Mouse (Mus musculus): ENCODE measurements at regions not wholly inside any gene's neighbourhood (a gene's known extent, or its start where the extent isn't known, plus 50 kb on each side); places are given as distances from the start of the nearest gene placed in this dataset.

- ATAC-seq (ENCODE audit: insufficient number of reproducible peaks, low FRiP score, low TSS enrichment), result no peak
These were observed 91.8 kb downstream of the Slc16a9 start for GRCm38 (mm10) chr10:70336741-70337140.

- ATAC-seq (ENCODE audit: insufficient number of reproducible peaks, low FRiP score, low TSS enrichment), result no peak
These were observed 80.9 kb upstream of the Fam13c start for GRCm38 (mm10) chr10:70359421-70359820.

- no peak for ATAC-seq (ENCODE audit: insufficient number of reproducible peaks, low FRiP score, low TSS enrichment)
These were observed 80.4 kb upstream of the Fam13c start for GRCm38 (mm10) chr10:70359834-70360233.

GRCm38 (mm10) chr10:70363054-70363453 is 77.2 kb upstream of the Fam13c start:
- ATAC-seq (ENCODE audit: insufficient number of reproducible peaks, low FRiP score, low TSS enrichment), result no peak

- ATAC-seq (ENCODE audit: insufficient number of reproducible peaks, low FRiP score, low TSS enrichment), result no peak
These were observed 75.9 kb upstream of the Fam13c start for GRCm38 (mm10) chr10:70364218-70364975.

DNA sequence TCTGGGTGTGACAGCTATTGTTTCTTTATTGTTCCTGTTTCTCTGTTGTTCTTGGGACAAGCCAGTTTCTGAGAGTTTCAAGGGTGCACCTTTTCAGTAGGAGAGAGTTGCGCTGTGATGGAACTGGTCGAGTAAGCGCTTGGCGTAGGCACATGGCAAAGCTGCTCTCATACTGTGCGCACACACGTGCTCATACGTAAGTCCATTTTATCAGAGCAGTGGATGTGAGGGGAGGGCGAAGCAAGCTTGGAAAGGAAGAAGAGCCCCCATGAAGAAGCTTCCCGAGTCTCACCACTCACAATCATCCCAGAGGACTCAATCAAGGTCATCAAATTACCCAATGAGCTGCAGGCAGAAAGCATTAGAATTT is 75.3 kb upstream of the Fam13c start:
- ATAC-seq (ENCODE audit: insufficient number of reproducible peaks, low FRiP score, low TSS enrichment), result no peak

GRCm38 (mm10) chr10:70365504-70365903 is 74.8 kb upstream of the Fam13c start:
- no peak for ATAC-seq (ENCODE audit: insufficient number of reproducible peaks, low FRiP score, low TSS enrichment)

- no peak for ATAC-seq (ENCODE audit: insufficient number of reproducible peaks, low FRiP score, low TSS enrichment)
These were observed 72.4 kb upstream of the Fam13c start for GRCm38 (mm10) chr10:70367866-70368265.

- peak; percentile 66 for ATAC-seq (ENCODE audit: insufficient number of reproducible peaks, low FRiP score, low TSS enrichment)
These were observed 71.6 kb upstream of the Fam13c start for GRCm38 (mm10) chr10:70368685-70369084.

DNA sequence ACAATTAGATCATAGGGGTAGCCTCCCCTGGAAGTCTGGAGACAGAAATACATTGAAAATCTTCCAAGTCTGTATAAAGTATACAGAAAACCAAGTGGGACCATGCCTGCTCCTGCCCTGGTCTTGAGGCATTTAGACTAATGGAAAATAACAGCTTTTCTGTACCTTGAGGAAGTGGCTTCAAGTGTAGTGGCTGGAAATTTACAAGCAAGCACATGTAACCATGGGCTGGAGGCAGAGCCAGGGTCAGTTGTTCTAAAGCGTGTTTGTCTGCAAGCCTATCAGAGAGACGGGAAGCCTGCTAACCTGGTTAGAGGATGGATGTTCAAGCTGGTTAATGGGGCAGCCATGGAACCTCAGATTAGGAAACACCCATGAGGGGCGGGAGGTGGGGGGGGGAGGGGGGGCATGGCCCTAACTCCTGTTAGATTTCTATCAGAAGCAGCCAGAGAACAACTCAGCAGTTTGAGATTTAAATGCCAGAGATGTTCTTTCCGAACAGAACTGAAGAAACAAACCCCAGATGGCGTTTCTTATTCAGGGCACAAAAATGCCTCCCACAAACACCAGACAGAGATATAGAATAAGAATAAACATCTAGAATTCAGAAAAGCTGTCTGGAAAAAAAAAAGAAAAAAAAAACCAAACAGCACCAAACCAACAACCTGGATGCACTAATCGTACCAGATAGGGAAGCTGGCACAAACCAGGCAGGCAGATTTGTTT is 67.7 kb upstream of the Fam13c start:
- ATAC-seq (ENCODE audit: insufficient number of reproducible peaks, low FRiP score, low TSS enrichment), result no peak

DNA sequence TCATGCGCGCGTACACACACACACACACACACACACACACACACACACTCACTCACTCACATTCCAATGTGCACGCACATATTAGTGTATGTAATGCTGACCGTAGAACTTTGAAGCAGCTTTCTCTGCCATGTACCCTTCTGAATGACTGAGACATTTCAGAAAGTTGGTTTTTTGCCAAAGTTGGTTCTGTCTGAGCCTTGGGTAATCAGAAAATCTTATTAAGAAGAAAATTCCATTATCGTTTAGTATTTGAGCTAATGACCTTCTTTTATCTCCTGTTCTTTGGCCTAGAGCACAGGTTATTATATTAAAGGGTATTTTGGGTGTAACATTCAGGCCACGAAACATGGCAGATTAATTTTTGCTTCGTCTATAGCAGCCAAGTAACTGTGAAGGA is 67.1 kb upstream of the Fam13c start:
- ATAC-seq (ENCODE audit: insufficient number of reproducible peaks, low FRiP score, low TSS enrichment), result no peak

DNA sequence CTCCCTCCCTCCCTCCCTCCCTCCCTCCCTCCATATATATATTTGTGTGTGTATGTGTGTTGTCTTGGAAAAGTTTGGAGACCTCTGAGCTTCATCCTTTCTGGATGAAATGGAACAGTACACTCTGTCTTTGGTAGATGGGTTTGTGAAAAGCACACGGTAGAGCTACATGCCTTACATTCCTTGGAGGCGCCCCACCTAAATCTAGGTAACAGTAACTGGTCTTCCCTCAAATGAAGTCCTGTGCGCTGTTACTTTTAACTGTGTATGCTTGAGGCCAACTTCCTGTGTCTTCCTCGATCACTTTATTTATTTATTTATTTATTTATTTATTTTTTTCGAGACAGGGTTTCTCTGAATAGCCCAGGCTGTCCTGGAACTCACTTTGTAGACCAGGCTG is 66.4 kb upstream of the Fam13c start:
- ATAC-seq (ENCODE audit: insufficient number of reproducible peaks, low FRiP score, low TSS enrichment), result no peak

DNA sequence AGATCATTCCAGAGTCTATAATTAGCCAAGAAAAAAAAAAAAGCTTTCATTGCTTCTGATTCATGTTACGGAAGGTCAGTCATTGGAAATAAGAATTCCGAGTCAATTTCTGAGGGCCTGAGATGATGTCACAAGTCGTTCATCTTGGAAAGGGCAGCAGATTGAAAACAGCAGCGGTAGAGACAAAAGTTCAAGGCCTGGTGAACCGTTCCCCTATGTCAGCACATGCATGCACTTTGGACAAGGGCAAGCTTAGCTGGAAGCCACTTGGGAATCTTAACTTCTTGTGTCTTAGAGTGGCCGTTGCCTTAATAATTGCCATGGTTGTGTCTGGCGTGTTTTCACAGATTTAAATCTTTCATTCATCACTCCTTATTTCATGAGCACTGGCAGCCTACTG is 65.6 kb upstream of the Fam13c start:
- no peak for ATAC-seq (ENCODE audit: insufficient number of reproducible peaks, low FRiP score, low TSS enrichment)

DNA sequence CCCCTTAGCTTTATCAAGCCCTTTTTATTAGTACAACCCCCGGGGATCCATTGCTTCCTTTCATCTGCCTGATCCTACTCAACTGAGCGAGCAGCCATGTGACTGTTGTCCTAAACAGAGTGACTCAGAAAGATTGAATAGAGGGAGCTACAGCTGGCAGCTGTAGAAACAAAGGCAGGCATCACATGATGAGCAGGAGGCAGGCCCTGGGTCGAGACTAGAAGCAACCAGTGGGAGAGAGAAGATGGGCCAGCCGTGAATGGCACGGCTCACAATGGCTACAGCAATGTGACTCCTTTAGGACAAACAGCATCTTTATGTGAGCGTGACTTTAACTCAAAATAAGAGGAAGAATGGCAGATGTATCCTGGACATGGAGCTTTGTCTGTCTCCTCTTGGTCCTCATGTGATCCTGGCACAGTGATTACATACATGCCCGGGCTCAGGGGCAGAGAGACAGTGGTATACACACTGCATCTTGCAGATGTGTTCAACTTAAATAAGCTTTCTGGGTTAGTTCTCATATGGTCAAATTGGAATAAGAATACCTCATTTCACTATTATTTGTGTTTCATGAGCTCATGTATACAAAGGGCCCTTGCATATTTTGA is 60.1 kb upstream of the Fam13c start:
- ATAC-seq (ENCODE audit: insufficient number of reproducible peaks, low FRiP score, low TSS enrichment), result no peak

DNA sequence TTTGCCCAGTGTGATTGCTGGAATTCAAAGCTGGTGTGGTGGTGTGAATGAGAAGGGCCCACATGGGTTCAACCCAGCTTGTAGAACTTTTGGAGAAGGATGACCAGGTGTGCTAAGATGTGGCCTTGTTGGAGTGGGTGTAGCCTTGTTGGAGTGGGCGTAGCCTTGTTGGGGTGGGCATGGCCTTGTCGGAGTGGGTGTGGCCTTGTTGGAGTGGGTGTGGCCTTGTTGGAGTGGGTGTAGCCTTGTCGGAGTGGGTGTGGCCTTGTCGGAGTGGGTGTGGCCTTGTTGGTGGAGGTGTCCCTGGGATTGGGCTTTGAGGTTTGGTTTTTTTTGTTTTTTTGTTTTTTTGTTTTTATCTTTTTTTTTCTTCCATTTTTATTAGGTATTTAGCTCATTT is 55.6 kb upstream of the Fam13c start:
- no peak for ATAC-seq (ENCODE audit: insufficient number of reproducible peaks, low FRiP score, low TSS enrichment)

- no peak for ATAC-seq (ENCODE audit: insufficient number of reproducible peaks, low FRiP score, low TSS enrichment)
These were observed 52.6 kb upstream of the Fam13c start for GRCm38 (mm10) chr10:70387729-70388128.

All from cerebellum, adult (tissue).